ENCODE assay signal across 8 mouse cellular contexts in the genomic region with DNA sequence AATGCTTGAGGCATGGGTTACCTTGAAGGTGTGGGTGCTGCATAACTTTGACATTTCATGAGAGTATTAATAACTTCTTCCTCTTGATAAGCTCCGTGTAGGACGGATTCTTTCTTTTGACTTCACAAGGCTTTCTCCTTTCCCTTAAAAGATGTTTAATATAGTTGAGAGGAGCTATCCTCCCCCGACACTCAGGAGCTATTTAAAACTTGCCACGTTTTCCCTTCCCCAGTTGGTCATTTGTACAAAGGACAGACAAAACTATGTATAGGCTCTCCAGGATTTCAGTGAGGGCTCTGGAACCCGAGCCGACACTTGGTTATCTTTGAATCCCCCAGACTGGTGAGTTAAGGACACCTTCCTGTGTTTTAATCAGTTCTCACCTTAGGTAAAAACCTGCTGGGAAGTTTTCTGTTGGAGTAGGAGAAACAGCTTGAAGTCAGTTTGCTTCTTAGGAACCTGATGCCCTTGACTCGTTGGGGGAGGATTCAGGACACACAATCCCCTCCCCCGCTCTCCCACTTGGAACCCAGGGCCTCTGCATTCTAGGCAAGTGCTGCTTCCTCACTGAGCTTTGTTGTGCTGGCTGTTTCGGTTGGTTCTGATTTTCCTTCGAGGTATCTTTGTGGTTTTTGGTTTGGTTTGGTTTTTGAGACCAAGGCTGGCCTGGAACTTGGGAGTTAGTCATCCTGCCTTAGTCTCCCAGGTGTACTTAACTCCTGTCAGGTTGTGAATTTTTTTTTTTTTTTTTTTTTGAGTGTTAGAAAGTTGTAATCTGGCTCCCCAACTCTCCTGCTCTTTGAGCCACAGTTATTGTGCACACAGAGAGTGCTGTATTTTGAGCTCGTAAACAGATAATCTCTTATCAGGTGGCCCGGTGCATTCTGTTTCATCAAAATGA. TPM values are rescaled to one million over a fixed set of nuclear protein-coding genes. Genes with fewer than 3 reads are reported as not detected.
DNase-seq lines count a peak whose midpoint lies in the region; ATAC-seq and TF ChIP-seq lines count a peak whose summit lies in the region.

No protein-coding gene starts in this region.

- peak overlapping the region; percentile 76 for H3K4me3 ChIP-seq in ES-Bruce4 (ENCODE audit: low read depth, low read length)
- H3K4me3 ChIP-seq in embryonic facial prominence, embryonic 12.5 days: peak overlapping the region; percentile 8; the same call in 1 of the 2 replicates
- H3K4me3 ChIP-seq in hindbrain, postnatal 0 days (ENCODE audit: low read length): peak overlapping the region; percentile 7; the same call in 1 of the 2 replicates
- 0 out of 2 replicates have a peak overlapping the region, but pooled peaks have one; percentile 2 for H3K4me3 ChIP-seq in neural tube, embryonic 12.5 days

- H3K9ac ChIP-seq in ES-Bruce4 (ENCODE audit: low read depth, poor library complexity, severe bottlenecking): peak overlapping the region; percentile 53
- H3K9ac ChIP-seq in embryonic facial prominence, embryonic 12.5 days: 0 out of 2 replicates have a peak overlapping the region, but pooled peaks have one; percentile 3
- no peak overlapping the region for H3K9ac ChIP-seq in hindbrain, postnatal 0 days (replicated peaks; ENCODE audit: low read length)
- H3K9ac ChIP-seq in neural tube, embryonic 12.5 days: no peak overlapping the region

- intact Hi-C loops in gastrocnemius, postnatal 14 days (cut with DNase I; ENCODE audit: low total_unique reads): no loop called here
- intact Hi-C loops in gastrocnemius, postnatal 36 days (cut with DNase I): no loop called here

- H3K27ac ChIP-seq in ES-Bruce4 (ENCODE audit: insufficient read depth, low read length): peak overlapping the region; percentile 89
- no peak overlapping the region for H3K27ac ChIP-seq in embryonic facial prominence, embryonic 12.5 days
- H3K27ac ChIP-seq in hindbrain, postnatal 0 days: no peak overlapping the region
- no peak overlapping the region for H3K27ac ChIP-seq in neural tube, embryonic 12.5 days

- peak; percentile 86; the same call in 1 of the 2 replicates for TF ChIP-seq EP300 in ES-Bruce4 (IDR thresholded peaks at IDR 0.05; ENCODE audit: insufficient read depth, low read depth, low read length)

- no peaks in the 10 kb centered on the region for H3K36me3 ChIP-seq in ES-Bruce4 (ENCODE audit: control insufficient read depth, insufficient read depth, low read length, poor library complexity, severe bottlenecking)
- no peaks in the 10 kb centered on the region for H3K36me3 ChIP-seq in embryonic facial prominence, embryonic 12.5 days
- no peaks in the 10 kb centered on the region for H3K36me3 ChIP-seq in hindbrain, postnatal 0 days (ENCODE audit: insufficient read depth, low read length)
- no peaks in the 10 kb centered on the region for H3K36me3 ChIP-seq in neural tube, embryonic 12.5 days

- peak overlapping the region; percentile 65 for H3K4me2 ChIP-seq in embryonic facial prominence, embryonic 12.5 days (replicated peaks)
- peak overlapping the region; percentile 66 for H3K4me2 ChIP-seq in hindbrain, postnatal 0 days (ENCODE audit: low read depth, low read length)
- H3K4me2 ChIP-seq in neural tube, embryonic 12.5 days (replicated peaks): peak overlapping the region; percentile 75

- no peaks in the 10 kb centered on the region for H3K27me3 ChIP-seq in ES-Bruce4 (ENCODE audit: control insufficient read depth, insufficient read depth, low read length, poor library complexity, severe bottlenecking)
- H3K27me3 ChIP-seq in embryonic facial prominence, embryonic 12.5 days: no peaks in the 10 kb centered on the region
- no peaks in the 10 kb centered on the region for H3K27me3 ChIP-seq in hindbrain, postnatal 0 days (ENCODE audit: insufficient read depth, low read length)
- no peaks in the 10 kb centered on the region for H3K27me3 ChIP-seq in neural tube, embryonic 12.5 days (replicated peaks)

- 23% methylated on average over 12 of the region's 12 CpGs for WGBS in embryonic facial prominence, embryonic 12.5 days
- WGBS in hindbrain, postnatal 0 days: 34% methylated on average over 12 of the region's 12 CpGs
- WGBS in neural tube, embryonic 12.5 days: 28% methylated on average over 12 of the region's 12 CpGs

- ATAC-seq in embryonic facial prominence, embryonic 12.5 days (ENCODE audit: insufficient number of reproducible peaks, insufficient read depth, low FRiP score, low TSS enrichment): no peak
- no peak for ATAC-seq in hindbrain, postnatal 0 days
- ATAC-seq in neural tube, embryonic 12.5 days (ENCODE audit: low FRiP score, low read depth): no peak

- H3K9me3 ChIP-seq in ES-Bruce4 (replicated peaks; ENCODE audit: control insufficient read depth, insufficient read depth, low read length, poor library complexity, severe bottlenecking): no peaks in the 10 kb centered on the region; the same call in 1 of the 2 replicates
- H3K9me3 ChIP-seq in embryonic facial prominence, embryonic 12.5 days: no peaks in the 10 kb centered on the region
- no peaks in the 10 kb centered on the region for H3K9me3 ChIP-seq in hindbrain, postnatal 0 days (ENCODE audit: low read length)
- no peaks in the 10 kb centered on the region for H3K9me3 ChIP-seq in neural tube, embryonic 12.5 days

- no peak for TF ChIP-seq CTCF in ES-Bruce4 (IDR thresholded peaks at IDR 0.05; ENCODE audit: low read depth, low read length)
- no peak for TF ChIP-seq CTCF in hindbrain, postnatal 0 days (IDR thresholded peaks at IDR 0.05; ENCODE audit: low read depth)

- DNase-seq in gastrocnemius, postnatal 14 days: peak; percentile 14
- DNase-seq in gastrocnemius, postnatal 36 days: no peak
- no peak for DNase-seq in hindbrain, postnatal 0 days (ENCODE audit: low spot score)
- no peak for DNase-seq in layer of hippocampus, postnatal 14 days (ENCODE audit: low spot score in 2 of 2)
- no peak for DNase-seq in gastrocnemius, postnatal 10 days

- no peaks in the 10 kb centered on the region for H3K4me1 ChIP-seq in ES-Bruce4 (ENCODE audit: control insufficient read depth, insufficient read depth, low read length)
- H3K4me1 ChIP-seq in embryonic facial prominence, embryonic 12.5 days: peaks cover 25% of the 10 kb centered on the region
- H3K4me1 ChIP-seq in hindbrain, postnatal 0 days (ENCODE audit: insufficient read depth, low read length): peaks cover 7% of the 10 kb centered on the region
- peaks cover 21% of the 10 kb centered on the region for H3K4me1 ChIP-seq in neural tube, embryonic 12.5 days

- TF ChIP-seq POLR2A in ES-Bruce4 (IDR thresholded peaks at IDR 0.05; ENCODE audit: insufficient read depth, low read length): no peak

RNA-seq across cellular contexts. Expression of gene Usp28, which starts 2.3 kb away (rescaled TPM):
- 10 to 100 TPM; 69.9 to 98.4 TPM for total RNA-seq in gastrocnemius, postnatal 14 days (2021)
- 10 to 100 TPM; 68.2 to 77.8 TPM for total RNA-seq in gastrocnemius, postnatal 36 days (2021)
- polyA plus RNA-seq in ES-Bruce4 (2011; ENCODE audit: insufficient read depth, insufficient read length, low read depth, missing spikeins): 134 and 157 TPM in 2 replicates
- polyA plus RNA-seq in embryonic facial prominence, embryonic 12.5 days (2016; fragmentation: Nextera tagmentation; extraction: Ambion mirVana): 50.0 and 54.1 TPM in 2 replicates
- 17.0 and 28.5 TPM in 2 replicates for total RNA-seq in hindbrain, postnatal 0 days (2014; rRNA removed)
- 16.0 and 18.4 TPM in 2 replicates for polyA plus RNA-seq in hindbrain, postnatal 0 days (2015; fragmentation: Nextera tagmentation; extraction: Ambion mirVana)
- polyA plus RNA-seq in neural tube, embryonic 12.5 days (2016; fragmentation: Nextera tagmentation; extraction: Ambion mirVana): 42.7 and 44.0 TPM in 2 replicates
- total RNA-seq in layer of hippocampus, postnatal 14 days (2021): 10 to 100 TPM; 40.3 to 45.5 TPM
- 100 to 1,000 TPM; 115 to 131 TPM for total RNA-seq in gastrocnemius, postnatal 10 days (2021)

RNA-seq across cellular contexts. Expression of gene Htr3b, which starts 22.7 kb away (rescaled TPM):
- total RNA-seq in gastrocnemius, postnatal 14 days (2021): not detected
- not detected for total RNA-seq in gastrocnemius, postnatal 36 days (2021)
- not detected in 2 replicates for polyA plus RNA-seq in ES-Bruce4 (2011; ENCODE audit: insufficient read depth, insufficient read length, low read depth, missing spikeins)
- polyA plus RNA-seq in embryonic facial prominence, embryonic 12.5 days (2016; fragmentation: Nextera tagmentation; extraction: Ambion mirVana): 0.24 and 0.51 TPM in 2 replicates
- total RNA-seq in hindbrain, postnatal 0 days (2014; rRNA removed): 0.16 TPM in 1 of 2 replicates, not detected in the other
- polyA plus RNA-seq in hindbrain, postnatal 0 days (2015; fragmentation: Nextera tagmentation; extraction: Ambion mirVana): 0.19 and 0.25 TPM in 2 replicates
- polyA plus RNA-seq in neural tube, embryonic 12.5 days (2016; fragmentation: Nextera tagmentation; extraction: Ambion mirVana): 0.15 and 0.41 TPM in 2 replicates
- total RNA-seq in layer of hippocampus, postnatal 14 days (2021): not detected
- total RNA-seq in gastrocnemius, postnatal 10 days (2021): not detected

Comparison
In these comparisons a context has a peak if more than half of its experiments do, and no peak if none do; other contexts are left out.
1. H3K4me3 ChIP-seq: peak in every context shown above with its lines; median percentile 76 in ES-Bruce4; 8 in embryonic facial prominence, embryonic 12.5 days; 7 in hindbrain, postnatal 0 days; 2 in neural tube, embryonic 12.5 days.
2. H3K9ac ChIP-seq: peak in ES-Bruce4 (single experiment) and embryonic facial prominence, embryonic 12.5 days (single experiment); none in hindbrain, postnatal 0 days (single experiment) and neural tube, embryonic 12.5 days (single experiment).
3. Peak in every context shown above with its lines, with median percentiles within 50 percentile points of each other: H3K4me2 ChIP-seq.